Mouse (Mus musculus): ENCODE results near the gene Cxcl13. TPM values are rescaled to one million over a fixed set of nuclear protein-coding genes. Genes with fewer than 3 reads are reported as not detected.
"Not testable (repeated sequence)": the region's sequence is repeated elsewhere in the genome, so short reads cannot be mapped to it uniquely, and the experiment has no call there.

The Cxcl13 gene
- polyA plus RNA-seq, 1 experiment from 2014 or later: 2.8 TPM

- no peaks in the 10 kb centered on the region for H3K4me1 ChIP-seq (replicated peaks; ENCODE audit: control insufficient read depth, insufficient read depth)
- H3K27ac ChIP-seq (replicated peaks): no peak overlapping the region
- H3K4me3 ChIP-seq (ENCODE audit: low read depth, low read length): no peak overlapping the region
- H3K27me3 ChIP-seq (ENCODE audit: control insufficient read depth, insufficient read depth, low read length): no peaks in the 10 kb centered on the region
- no peaks in the 10 kb centered on the region for H3K9me3 ChIP-seq (ENCODE audit: control insufficient read depth, low read length)
- 39% methylated on average over 6 of the region's 6 CpGs for WGBS
- H3K4me2 ChIP-seq (replicated peaks; ENCODE audit: low read depth): no peak overlapping the region
- no peaks in the 10 kb centered on the region for H3K36me3 ChIP-seq (ENCODE audit: control insufficient read depth, insufficient read depth, low read length)
- TF ChIP-seq CTCF (IDR thresholded peaks at IDR 0.05; ENCODE audit: low read depth): peak; percentile 78
- no peak for TF ChIP-seq EP300 (optimal IDR thresholded peaks at IDR 0.05)
- ATAC-seq (ENCODE audit: low FRiP score, low TSS enrichment) (no peak), DNase-seq (ENCODE audit: low spot score) (peak; percentile 57)
- no peak overlapping the region for H3K9ac ChIP-seq (ENCODE audit: low read length)
Observed at GRCm38 (mm10) chr5:95970845-95971244, 14.1 kb downstream of the Cxcl13 start.

GRCm38 (mm10) chr5:95972208-95972607, 15.5 kb downstream of the Cxcl13 start:
- no peak overlapping the region for H3K4me3 ChIP-seq (ENCODE audit: low read depth, low read length)
- H3K27me3 ChIP-seq (ENCODE audit: control insufficient read depth, insufficient read depth, low read length): no peaks in the 10 kb centered on the region
- DNase-seq (ENCODE audit: low spot score): no peak
- TF ChIP-seq EP300 (optimal IDR thresholded peaks at IDR 0.05) (no peak), CTCF (IDR thresholded peaks at IDR 0.05; ENCODE audit: low read depth) (no peak)
- no peaks in the 10 kb centered on the region for H3K36me3 ChIP-seq (ENCODE audit: control insufficient read depth, insufficient read depth, low read length)
- H3K9ac ChIP-seq (ENCODE audit: low read length): no peak overlapping the region
- H3K4me2 ChIP-seq (replicated peaks; ENCODE audit: low read depth): no peak overlapping the region
- ATAC-seq (ENCODE audit: low FRiP score, low TSS enrichment): no peak
- H3K4me1 ChIP-seq (replicated peaks; ENCODE audit: control insufficient read depth, insufficient read depth): no peaks in the 10 kb centered on the region
- WGBS: 71% methylated on average over 3 of the region's 3 CpGs
- H3K9me3 ChIP-seq (ENCODE audit: control insufficient read depth, low read length): no peaks in the 10 kb centered on the region
- H3K27ac ChIP-seq (replicated peaks): no peak overlapping the region

GRCm38 (mm10) chr5:95973806-95974205, 17.1 kb downstream of the Cxcl13 start:
- not testable (repeated sequence) for H3K27ac ChIP-seq (replicated peaks); ATAC-seq (ENCODE audit: low FRiP score, low TSS enrichment); H3K4me3 ChIP-seq (ENCODE audit: low read depth, low read length); H3K9ac ChIP-seq (ENCODE audit: low read length); H3K4me1 ChIP-seq (replicated peaks; ENCODE audit: control insufficient read depth, insufficient read depth); H3K4me2 ChIP-seq (replicated peaks; ENCODE audit: low read depth); DNase-seq (ENCODE audit: low spot score); H3K36me3 ChIP-seq (ENCODE audit: control insufficient read depth, insufficient read depth, low read length); H3K27me3 ChIP-seq (ENCODE audit: control insufficient read depth, insufficient read depth, low read length); H3K9me3 ChIP-seq (ENCODE audit: control insufficient read depth, low read length)
- WGBS: 36% methylated on average over 34 of the region's 34 CpGs

- Histone ChIP-seq H3K36me3 (ENCODE audit: control insufficient read depth, insufficient read depth, low read length) (no peaks in the 10 kb centered on the region), H3K4me3 (ENCODE audit: low read depth, low read length) (no peak overlapping the region), H3K9me3 (ENCODE audit: control insufficient read depth, low read length) (no peaks in the 10 kb centered on the region), H3K9ac (ENCODE audit: low read length) (no peak overlapping the region), H3K4me2 (replicated peaks; ENCODE audit: low read depth) (no peak overlapping the region), H3K27me3 (ENCODE audit: control insufficient read depth, insufficient read depth, low read length) (no peaks in the 10 kb centered on the region), H3K27ac (replicated peaks) (no peak overlapping the region), H3K4me1 (replicated peaks; ENCODE audit: control insufficient read depth, insufficient read depth) (no peaks in the 10 kb centered on the region)
- no peak for ATAC-seq (ENCODE audit: low FRiP score, low TSS enrichment)
- TF ChIP-seq EP300 (optimal IDR thresholded peaks at IDR 0.05) (no peak), CTCF (IDR thresholded peaks at IDR 0.05; ENCODE audit: low read depth) (no peak)
- WGBS: 55% methylated on average over 1 of the region's 1 CpGs
- DNase-seq (ENCODE audit: low spot score): no peak
Observed at GRCm38 (mm10) chr5:95976299-95976698, 19.5 kb downstream of the Cxcl13 start.

GRCm38 (mm10) chr5:95983797-95984486, 27.2 kb downstream of the Cxcl13 start:
- DNase-seq (ENCODE audit: low spot score) (no peak), ATAC-seq (ENCODE audit: low FRiP score, low TSS enrichment) (no peak)
- Histone ChIP-seq H3K36me3 (ENCODE audit: control insufficient read depth, insufficient read depth, low read length) (no peaks in the 10 kb centered on the region), H3K4me2 (replicated peaks; ENCODE audit: low read depth) (no peak overlapping the region), H3K27ac (replicated peaks) (no peak overlapping the region), H3K9ac (ENCODE audit: low read length) (no peak overlapping the region), H3K9me3 (ENCODE audit: control insufficient read depth, low read length) (no peaks in the 10 kb centered on the region), H3K4me1 (replicated peaks; ENCODE audit: control insufficient read depth, insufficient read depth) (no peaks in the 10 kb centered on the region), H3K27me3 (ENCODE audit: control insufficient read depth, insufficient read depth, low read length) (no peaks in the 10 kb centered on the region), H3K4me3 (ENCODE audit: low read depth, low read length) (no peak overlapping the region)
- WGBS: 39% methylated on average over 5 of the region's 5 CpGs
- TF ChIP-seq CTCF (IDR thresholded peaks at IDR 0.05; ENCODE audit: low read depth) (no peak), EP300 (optimal IDR thresholded peaks at IDR 0.05) (no peak)

GRCm38 (mm10) chr5:95991339-95992292, 34.9 kb downstream of the Cxcl13 start:
- TF ChIP-seq EP300 (optimal IDR thresholded peaks at IDR 0.05) (no peak), CTCF (IDR thresholded peaks at IDR 0.05; ENCODE audit: low read depth) (no peak)
- H3K4me1 ChIP-seq (replicated peaks; ENCODE audit: control insufficient read depth, insufficient read depth): no peaks in the 10 kb centered on the region
- H3K9ac ChIP-seq (ENCODE audit: low read length): no peak overlapping the region
- no peaks in the 10 kb centered on the region for H3K27me3 ChIP-seq (ENCODE audit: control insufficient read depth, insufficient read depth, low read length)
- WGBS: 23% methylated on average over 12 of the region's 12 CpGs
- no peak overlapping the region for H3K4me3 ChIP-seq (ENCODE audit: low read depth, low read length)
- peak; percentile 32 for DNase-seq (ENCODE audit: low spot score)
- H3K9me3 ChIP-seq (ENCODE audit: control insufficient read depth, low read length): no peaks in the 10 kb centered on the region
- H3K27ac ChIP-seq (replicated peaks): no peak overlapping the region
- ATAC-seq (ENCODE audit: low FRiP score, low TSS enrichment): 0 out of 2 replicates have a peak, but pooled peaks have one; percentile 35
- no peak overlapping the region for H3K4me2 ChIP-seq (replicated peaks; ENCODE audit: low read depth)
- H3K36me3 ChIP-seq (ENCODE audit: control insufficient read depth, insufficient read depth, low read length): no peaks in the 10 kb centered on the region
